Mouse (Mus musculus): ENCODE results near the gene Efcab12. TPM values are rescaled to one million over a fixed set of nuclear protein-coding genes. Genes with fewer than 3 reads are reported as not detected.
A peak's percentile ranks its signal among the peaks of the same experiment; 100 is the strongest.

The Efcab12 gene
- polyA plus RNA-seq, 1 experiment from 2014 or later: 0.58 TPM

DNA sequence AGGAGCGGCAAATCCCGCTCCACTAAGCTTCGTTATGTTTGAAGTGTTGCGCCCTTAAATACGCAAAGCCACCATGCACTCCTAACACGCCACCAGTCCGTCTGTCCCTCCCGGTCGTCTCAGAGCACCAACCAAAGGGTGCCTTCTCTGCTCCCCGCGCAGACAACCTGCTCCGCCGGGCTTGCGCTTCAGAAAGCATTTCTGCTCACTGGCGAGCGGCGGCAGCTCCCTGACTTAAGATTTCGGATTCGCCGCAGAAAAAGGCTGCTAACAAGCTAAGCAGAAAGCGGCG lies 30.1 kb downstream of the Efcab12 start:
- H3K27me3 ChIP-seq (replicated peaks): no peaks in the 10 kb centered on the region
- peak overlapping the region; percentile 92 for H3K9ac ChIP-seq
- H3K27ac ChIP-seq: peak overlapping the region; percentile 96
- no peaks in the 10 kb centered on the region for H3K9me3 ChIP-seq
- H3K36me3 ChIP-seq: peaks cover 28% of the 10 kb centered on the region
- ATAC-seq (ENCODE audit: insufficient read depth, low FRiP score, low read depth): no peak
- peak overlapping the region; percentile 98 for H3K4me3 ChIP-seq (replicated peaks)
- H3K4me1 ChIP-seq: peaks cover 18% of the 10 kb centered on the region
- peak overlapping the region; percentile 85 for H3K4me2 ChIP-seq
- WGBS: under 1% methylated on average over 22 of the region's 22 CpGs

DNA sequence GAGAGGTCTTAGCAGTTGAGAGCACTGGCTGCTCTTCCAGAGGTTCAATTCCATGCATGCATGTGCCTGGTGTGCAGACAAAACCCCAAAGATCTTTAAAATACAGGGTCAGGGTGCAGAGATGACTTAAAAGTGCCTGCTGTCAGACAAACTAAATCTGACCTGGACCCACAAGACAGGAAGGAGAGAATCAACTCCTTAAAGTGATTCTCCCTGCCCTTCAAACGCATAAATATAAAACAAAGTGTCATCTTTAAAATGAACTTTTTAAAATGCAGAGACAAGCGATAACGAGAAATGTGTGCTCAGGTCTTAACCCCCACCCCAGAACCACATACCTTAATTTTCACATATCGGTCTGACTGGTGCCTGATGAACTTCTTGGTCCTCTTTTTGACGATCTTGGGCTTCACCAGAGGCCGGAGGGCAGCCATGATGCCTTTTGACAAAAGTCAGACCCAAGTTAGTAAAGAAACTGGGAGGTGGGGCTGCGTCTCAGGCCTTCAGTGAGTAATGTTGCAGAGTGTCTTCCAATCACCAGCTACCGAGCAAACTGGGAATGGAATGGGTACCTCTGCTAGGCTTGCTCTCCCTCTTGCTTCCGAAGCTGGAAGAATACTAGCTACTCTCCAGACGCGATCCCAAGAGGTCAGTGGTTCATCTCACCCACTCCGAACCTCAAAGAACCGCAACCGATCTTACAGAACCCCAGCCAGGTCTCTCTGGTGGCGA lies 30.6 kb downstream of the Efcab12 start:
- Histone ChIP-seq H3K27me3 (replicated peaks) (no peaks in the 10 kb centered on the region), H3K4me2 (peak overlapping the region; percentile 85), H3K27ac (peak overlapping the region; percentile 96), H3K36me3 (peaks cover 30% of the 10 kb centered on the region), H3K9me3 (no peaks in the 10 kb centered on the region), H3K9ac (peak overlapping the region; percentile 92), H3K4me3 (replicated peaks) (peak overlapping the region; percentile 98), H3K4me1 (peaks cover 18% of the 10 kb centered on the region)
- WGBS: 2% methylated on average over 15 of the region's 15 CpGs
- ATAC-seq (ENCODE audit: insufficient read depth, low FRiP score, low read depth): no peak

DNA sequence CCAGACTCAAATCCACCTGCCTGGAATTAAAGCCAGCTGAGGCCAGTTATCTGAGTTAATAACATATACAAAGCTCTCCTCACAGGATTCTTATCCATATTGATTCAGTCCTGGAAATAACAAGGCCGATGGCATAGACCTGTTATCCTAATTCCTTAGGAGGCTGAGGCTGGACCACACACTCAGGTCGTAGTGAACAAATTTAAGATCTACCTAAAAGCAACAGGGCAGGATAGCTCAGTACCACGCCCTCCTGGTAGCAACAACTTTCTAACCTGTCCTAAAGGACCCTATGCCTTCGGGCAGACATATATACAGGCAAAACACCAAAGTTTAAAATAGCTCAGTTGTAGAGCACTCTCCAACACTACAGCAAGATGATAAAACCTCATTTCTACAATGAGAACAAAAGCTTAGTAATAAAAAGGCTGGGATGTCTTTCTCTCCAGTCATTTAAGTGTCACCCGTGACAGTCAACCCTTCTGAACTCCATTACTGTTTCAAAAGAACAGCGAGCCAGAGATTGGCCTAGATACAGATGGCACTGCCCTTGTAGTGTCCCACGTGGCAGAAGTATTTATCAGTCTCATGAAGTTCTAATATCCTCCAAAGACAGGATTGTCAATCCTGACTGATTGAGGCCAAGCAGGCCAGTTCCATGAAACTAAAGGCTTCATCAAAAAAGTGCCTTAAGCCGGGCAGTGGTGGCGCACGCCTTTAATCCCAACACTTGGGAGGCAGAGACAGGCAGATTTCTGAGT lies 33.6 kb downstream of the Efcab12 start:
- Histone ChIP-seq H3K4me2 (no peak overlapping the region), H3K4me3 (replicated peaks) (no peak overlapping the region), H3K27me3 (replicated peaks) (no peaks in the 10 kb centered on the region), H3K4me1 (peaks cover 18% of the 10 kb centered on the region), H3K9ac (no peak overlapping the region), H3K27ac (no peak overlapping the region), H3K9me3 (no peaks in the 10 kb centered on the region), H3K36me3 (peaks cover 45% of the 10 kb centered on the region)
- 65% methylated on average over 10 of the region's 10 CpGs for WGBS
- no peak for ATAC-seq (ENCODE audit: insufficient read depth, low FRiP score, low read depth)

DNA sequence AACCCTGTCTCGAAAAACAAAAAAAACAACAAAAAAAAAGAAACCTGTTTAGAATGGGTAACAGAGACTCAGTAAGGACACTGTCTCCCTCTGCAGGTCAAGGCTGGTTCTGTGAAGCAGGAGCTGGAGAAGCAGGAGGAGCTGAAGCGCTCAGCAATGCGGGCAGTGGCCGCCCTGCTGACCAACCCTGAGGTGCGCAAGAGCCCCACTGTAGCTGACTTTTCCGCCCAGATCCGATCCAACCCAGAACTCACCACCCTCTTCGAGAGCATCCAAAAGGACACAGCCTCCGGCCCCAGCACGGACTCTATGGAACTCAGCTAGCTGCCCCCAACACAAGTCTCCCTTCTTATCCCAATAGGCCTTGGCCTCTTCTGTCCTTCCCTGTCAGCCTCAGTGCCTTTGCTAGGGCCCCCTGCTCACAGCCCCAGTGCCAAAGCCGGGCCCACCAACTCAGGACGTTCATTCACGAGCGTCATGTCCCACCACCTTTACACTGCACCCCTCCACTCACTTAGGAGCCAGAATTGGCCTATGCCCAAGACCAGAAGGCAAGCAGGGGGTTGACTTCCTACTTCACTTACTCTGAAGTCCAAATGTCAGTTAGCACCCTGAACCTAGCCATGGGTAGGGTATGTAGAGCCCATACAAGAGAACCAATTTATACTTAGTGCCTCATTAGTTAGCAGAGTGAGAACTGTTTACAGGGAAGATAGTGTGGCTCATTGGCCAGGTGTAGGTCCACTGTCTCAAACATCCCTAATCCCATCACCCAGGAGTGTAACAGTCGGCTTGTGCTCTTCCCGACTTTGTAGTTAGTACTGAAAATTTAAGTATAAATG lies 34.5 kb downstream of the Efcab12 start:
- H3K4me2 ChIP-seq: no peak overlapping the region
- peaks cover 18% of the 10 kb centered on the region for H3K4me1 ChIP-seq
- no peak overlapping the region for H3K9ac ChIP-seq
- no peak overlapping the region for H3K4me3 ChIP-seq (replicated peaks)
- H3K27me3 ChIP-seq (replicated peaks): no peaks in the 10 kb centered on the region
- ATAC-seq (ENCODE audit: insufficient read depth, low FRiP score, low read depth): peak; percentile 48; the same call in 1 of the 2 replicates
- no peak overlapping the region for H3K27ac ChIP-seq
- peaks cover 49% of the 10 kb centered on the region for H3K36me3 ChIP-seq
- WGBS: 41% methylated on average over 16 of the region's 16 CpGs
- H3K9me3 ChIP-seq: no peaks in the 10 kb centered on the region

DNA sequence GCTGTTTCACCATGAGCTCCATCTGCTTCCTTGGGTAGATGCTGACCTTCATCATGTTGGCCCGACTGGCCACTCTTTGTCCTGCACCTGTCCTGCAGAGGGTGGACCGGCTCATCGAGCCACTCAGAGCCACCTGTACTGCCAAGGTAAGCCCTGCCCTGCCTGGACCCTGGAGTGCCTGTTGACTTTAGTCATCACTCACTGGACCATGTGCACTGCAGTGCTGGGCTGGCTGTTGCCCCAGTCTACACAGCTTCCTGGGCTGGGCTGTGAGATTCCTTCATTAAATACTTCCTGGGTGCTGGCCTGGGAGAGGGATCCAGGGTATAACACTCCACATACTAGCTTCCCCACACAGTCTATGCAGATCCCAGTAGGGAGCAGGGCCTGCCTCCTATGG lies 36.4 kb downstream of the Efcab12 start:
- H3K9ac ChIP-seq: no peak overlapping the region
- no peak overlapping the region for H3K4me2 ChIP-seq
- no peaks in the 10 kb centered on the region for H3K9me3 ChIP-seq
- peaks cover 12% of the 10 kb centered on the region for H3K4me1 ChIP-seq
- H3K27me3 ChIP-seq (replicated peaks): no peaks in the 10 kb centered on the region
- H3K4me3 ChIP-seq (replicated peaks): no peak overlapping the region
- 92% methylated on average over 3 of the region's 3 CpGs for WGBS
- no peak overlapping the region for H3K27ac ChIP-seq
- peak; percentile 49 for ATAC-seq (ENCODE audit: insufficient read depth, low FRiP score, low read depth)
- H3K36me3 ChIP-seq: peaks cover 52% of the 10 kb centered on the region

DNA sequence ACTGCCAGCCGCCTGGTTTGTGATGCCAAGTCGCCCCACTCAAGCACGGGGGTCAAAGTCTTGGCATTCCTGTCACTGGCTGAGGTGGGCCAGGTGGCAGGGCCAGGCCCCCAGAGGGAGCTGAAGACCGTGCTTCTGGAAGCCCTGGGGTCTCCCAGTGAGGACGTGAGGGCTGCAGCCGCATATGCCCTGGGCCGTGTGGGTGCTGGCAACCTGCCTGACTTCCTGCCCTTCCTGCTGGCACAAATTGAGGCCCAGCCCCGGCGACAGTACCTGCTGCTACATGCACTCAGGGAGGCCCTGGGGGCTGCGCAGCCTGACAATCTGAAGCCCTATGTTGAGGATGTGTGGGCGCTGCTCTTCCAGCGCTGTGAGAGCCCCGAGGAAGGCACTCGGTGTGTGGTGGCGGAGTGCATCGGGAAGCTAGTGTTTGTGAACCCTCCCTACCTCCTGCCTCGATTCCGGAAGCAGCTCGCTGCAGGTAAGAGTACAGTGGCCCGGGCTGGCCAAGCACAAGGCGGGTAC lies 45.5 kb downstream of the Efcab12 start:
- 92% methylated on average over 21 of the region's 21 CpGs for WGBS
- 0 out of 2 replicates have a peak, but pooled peaks cover 4% of the 10 kb centered on the region for H3K4me1 ChIP-seq
- no peak overlapping the region for H3K27ac ChIP-seq
- no peak overlapping the region for H3K4me3 ChIP-seq (replicated peaks)
- H3K27me3 ChIP-seq (replicated peaks): no peaks in the 10 kb centered on the region
- no peaks in the 10 kb centered on the region for H3K9me3 ChIP-seq
- H3K36me3 ChIP-seq: peaks cover 70% of the 10 kb centered on the region
- no peak overlapping the region for H3K9ac ChIP-seq
- no peak for ATAC-seq (ENCODE audit: insufficient read depth, low FRiP score, low read depth)
- no peak overlapping the region for H3K4me2 ChIP-seq

DNA sequence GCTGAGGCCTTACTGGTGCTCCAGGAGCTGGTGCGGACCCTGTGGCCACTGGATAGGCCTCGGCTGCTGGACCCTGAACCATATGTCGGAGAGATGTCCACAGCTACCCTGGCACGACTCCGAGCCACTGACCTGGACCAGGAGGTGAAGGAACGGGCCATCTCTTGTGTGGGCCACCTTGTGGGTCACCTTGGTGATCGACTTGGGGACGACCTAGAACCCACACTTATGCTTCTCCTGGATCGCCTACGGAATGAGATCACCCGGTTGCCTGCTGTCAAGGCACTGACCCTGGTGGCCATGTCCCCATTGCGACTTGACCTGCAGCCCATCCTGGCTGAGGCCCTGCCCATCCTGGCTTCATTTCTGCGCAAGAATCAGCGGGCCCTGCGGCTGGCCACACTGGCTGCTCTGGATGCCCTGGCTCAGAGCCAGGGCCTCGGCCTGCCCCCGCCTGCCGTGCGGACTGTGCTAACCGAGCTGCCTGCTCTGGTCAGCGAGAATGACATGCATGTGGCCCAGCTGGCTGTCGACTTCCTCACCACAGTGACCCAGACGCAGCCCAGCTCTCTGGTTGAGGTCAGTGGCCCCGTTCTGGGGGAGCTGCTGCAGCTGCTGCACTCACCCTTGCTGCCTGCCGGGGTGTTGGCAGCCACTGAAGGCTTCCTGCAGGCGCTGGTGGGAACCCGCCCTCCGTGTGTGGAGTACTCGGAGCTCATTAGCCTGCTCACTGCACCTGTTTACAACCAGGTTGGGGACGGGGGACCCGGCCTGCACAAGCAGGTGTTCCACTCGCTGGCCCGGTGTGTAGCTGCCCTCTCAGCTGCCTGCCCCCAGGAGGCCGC lies 46.1 kb downstream of the Efcab12 start:
- Histone ChIP-seq H3K4me2 (no peak overlapping the region), H3K27me3 (replicated peaks) (no peaks in the 10 kb centered on the region), H3K4me3 (replicated peaks) (no peak overlapping the region), H3K9ac (no peak overlapping the region), H3K9me3 (no peaks in the 10 kb centered on the region), H3K36me3 (peaks cover 73% of the 10 kb centered on the region), H3K4me1 (0 out of 2 replicates have a peak, but pooled peaks cover 4% of the 10 kb centered on the region), H3K27ac (no peak overlapping the region)
- WGBS: 81% methylated on average over 34 of the region's 34 CpGs
- peak; percentile 33; the same call in 1 of the 2 replicates for ATAC-seq (ENCODE audit: insufficient read depth, low FRiP score, low read depth)

DNA sequence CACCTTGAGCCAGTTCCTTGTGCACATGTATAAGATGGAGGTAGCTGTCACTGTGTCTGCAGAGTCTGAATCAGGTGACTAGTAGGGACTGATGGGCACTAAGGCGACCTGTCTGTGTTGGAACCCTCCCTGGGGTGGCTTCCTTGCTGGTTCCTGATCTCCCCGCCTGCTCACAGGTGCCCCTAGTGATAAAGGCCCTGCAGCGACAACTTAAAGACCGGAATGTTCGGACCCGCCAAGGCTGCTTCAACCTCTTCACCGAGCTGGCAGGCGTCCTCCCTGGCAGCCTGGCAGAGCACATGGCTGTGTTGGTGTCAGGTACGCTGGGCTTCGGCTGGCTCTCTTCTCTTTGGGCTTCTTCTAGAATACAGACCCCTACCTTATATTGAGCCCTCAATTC lies 47.2 kb downstream of the Efcab12 start:
- Histone ChIP-seq H3K27ac (no peak overlapping the region), H3K4me2 (no peak overlapping the region), H3K9me3 (no peaks in the 10 kb centered on the region), H3K9ac (no peak overlapping the region), H3K4me3 (replicated peaks) (no peak overlapping the region), H3K4me1 (0 out of 2 replicates have a peak, but pooled peaks cover 4% of the 10 kb centered on the region), H3K36me3 (peaks cover 73% of the 10 kb centered on the region), H3K27me3 (replicated peaks) (no peaks in the 10 kb centered on the region)
- 85% methylated on average over 10 of the region's 10 CpGs for WGBS
- ATAC-seq (ENCODE audit: insufficient read depth, low FRiP score, low read depth): no peak

DNA sequence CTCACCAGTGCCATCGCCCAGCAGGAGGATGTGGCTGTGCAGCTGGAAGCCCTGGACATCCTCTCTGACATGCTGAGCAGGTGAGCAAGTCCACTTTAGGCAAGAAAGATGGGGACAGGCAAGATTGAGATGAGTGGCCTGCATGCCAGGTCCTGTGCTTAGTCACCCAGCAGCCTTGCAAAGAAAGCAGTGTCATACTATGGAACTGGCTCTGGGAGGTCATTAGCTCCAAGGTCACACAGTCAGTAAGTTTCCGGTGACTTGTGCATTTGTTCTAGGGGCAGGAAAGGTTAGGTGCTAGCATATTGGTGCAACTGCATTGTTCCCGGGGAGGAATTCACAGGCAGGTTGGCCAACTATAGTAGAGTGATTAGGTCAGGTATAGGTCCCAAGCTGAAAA lies 55.4 kb downstream of the Efcab12 start:
- Histone ChIP-seq H3K27ac (no peak overlapping the region), H3K4me3 (replicated peaks) (no peak overlapping the region), H3K4me2 (no peak overlapping the region), H3K36me3 (peaks cover 59% of the 10 kb centered on the region), H3K4me1 (no peaks in the 10 kb centered on the region), H3K27me3 (replicated peaks) (no peaks in the 10 kb centered on the region), H3K9me3 (no peaks in the 10 kb centered on the region), H3K9ac (no peak overlapping the region)
- ATAC-seq (ENCODE audit: insufficient read depth, low FRiP score, low read depth): no peak
- 87% methylated on average over 3 of the region's 3 CpGs for WGBS

DNA sequence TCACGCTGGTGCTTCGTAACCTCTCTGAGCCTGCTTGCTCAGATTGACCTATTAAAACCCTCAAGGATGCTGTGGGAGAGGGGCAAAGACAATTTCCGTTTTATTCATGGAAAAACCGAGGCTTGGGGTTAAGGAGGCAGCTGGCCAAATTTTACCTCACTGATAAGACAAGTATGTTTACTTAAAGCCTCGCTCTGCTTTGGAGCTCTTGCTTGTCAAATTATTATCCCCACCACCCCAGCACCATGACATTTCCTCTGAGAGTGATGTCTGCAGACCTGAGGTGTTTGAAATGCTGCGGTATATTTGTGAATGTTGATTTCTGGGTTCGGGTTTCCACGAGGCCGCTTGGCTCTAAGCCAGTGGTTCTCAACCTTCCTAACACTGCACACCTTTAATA lies 61.8 kb downstream of the Efcab12 start:
- no peak for ATAC-seq (ENCODE audit: insufficient read depth, low FRiP score, low read depth)
- Histone ChIP-seq H3K4me3 (replicated peaks) (peak overlapping the region; percentile 82), H3K9ac (0 out of 2 replicates have a peak overlapping the region, but pooled peaks have one; percentile 4), H3K27ac (no peak overlapping the region), H3K4me1 (peaks cover 14% of the 10 kb centered on the region), H3K36me3 (peaks cover 10% of the 10 kb centered on the region; the same call in 1 of the 2 replicates), H3K9me3 (no peaks in the 10 kb centered on the region), H3K4me2 (peak overlapping the region; percentile 88), H3K27me3 (replicated peaks) (no peaks in the 10 kb centered on the region)
- WGBS: 25% methylated on average over 9 of the region's 9 CpGs

DNA sequence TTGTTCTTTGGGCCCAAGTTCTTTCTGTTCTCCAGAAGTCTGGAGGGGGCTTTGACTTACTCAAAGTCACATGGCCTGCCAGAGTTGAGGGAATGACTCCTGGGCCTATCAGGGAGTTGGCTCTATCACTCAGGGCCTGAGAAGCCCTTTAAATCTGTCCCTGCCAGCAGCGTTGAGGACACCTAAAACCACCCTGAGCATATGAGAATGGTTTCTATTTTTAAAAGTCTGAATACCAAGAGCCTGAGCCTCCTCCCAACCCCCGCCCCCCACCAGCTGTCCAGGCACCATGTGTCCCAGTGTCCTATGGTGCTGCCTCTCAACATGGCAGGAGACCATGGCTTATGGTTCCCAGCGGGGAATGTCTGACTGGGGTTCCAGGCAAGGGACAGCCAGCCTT lies 62.4 kb downstream of the Efcab12 start:
- peak overlapping the region; percentile 61; the same call in 1 of the 2 replicates for H3K9ac ChIP-seq
- no peaks in the 10 kb centered on the region for H3K9me3 ChIP-seq
- peaks cover 8% of the 10 kb centered on the region; the same call in 1 of the 2 replicates for H3K36me3 ChIP-seq
- peaks cover 14% of the 10 kb centered on the region for H3K4me1 ChIP-seq
- peak overlapping the region; percentile 82 for H3K4me3 ChIP-seq (replicated peaks)
- peak overlapping the region; percentile 88 for H3K4me2 ChIP-seq
- no peaks in the 10 kb centered on the region for H3K27me3 ChIP-seq (replicated peaks)
- no peak for ATAC-seq (ENCODE audit: insufficient read depth, low FRiP score, low read depth)
- peak overlapping the region; percentile 84; the same call in 1 of the 2 replicates for H3K27ac ChIP-seq
- 34% methylated on average over 3 of the region's 3 CpGs for WGBS
